Mouse (Mus musculus): ENCODE data around the gene Fbxl7.

Gene Fbxl7

DNA sequence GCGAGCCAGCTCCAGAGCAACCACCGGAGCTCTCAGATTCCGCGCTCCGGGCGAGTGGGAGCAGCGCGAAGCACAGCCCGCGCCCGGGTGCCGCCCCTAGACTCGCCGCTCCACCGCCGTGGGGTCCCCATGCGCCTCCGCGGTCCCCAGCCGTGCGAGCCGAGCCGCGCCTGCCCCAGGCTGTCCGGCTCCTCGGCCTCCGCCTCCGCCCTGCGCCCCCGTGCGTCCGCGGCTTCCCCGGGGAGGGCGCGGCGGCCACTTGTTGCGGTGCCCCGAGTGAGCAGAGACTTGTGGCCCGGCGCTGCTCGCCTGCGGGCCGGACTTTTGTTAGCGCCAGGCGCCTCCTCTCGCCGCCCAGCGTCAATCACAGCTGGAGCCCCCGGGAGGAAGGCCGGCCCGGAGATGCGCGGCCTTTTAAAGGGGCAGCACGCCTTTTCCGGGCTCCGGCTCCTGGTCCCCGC lies at the start of gene Fbxl7:
Gene Fbxl7 (minus strand): TSS at position 330 of the 461 bp plus-strand sequence.
- DNase-seq (ENCODE audit: low spot score), result no peak

DNA sequence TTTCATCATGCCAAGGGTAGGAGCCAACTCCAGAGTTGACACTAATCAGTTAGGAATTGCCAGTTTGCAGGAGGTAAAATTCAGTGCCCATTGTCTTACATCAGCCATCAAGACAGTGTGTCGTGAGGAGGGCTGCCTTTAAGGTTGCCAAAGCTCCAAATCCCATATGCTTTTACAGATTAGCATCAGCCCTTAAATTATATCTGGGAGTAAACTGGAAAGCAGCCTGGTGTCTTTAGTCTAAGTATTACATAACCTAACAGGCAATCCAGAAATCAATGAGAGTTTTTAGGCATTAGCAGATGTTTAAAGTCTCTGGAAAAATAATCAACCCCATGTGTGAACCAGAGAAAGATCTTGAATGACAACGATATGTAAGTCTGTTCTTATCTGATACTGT lies 26.6 kb upstream of the Fbxl7 start:
- DNase-seq (ENCODE audit: low spot score), result no peak

DNA sequence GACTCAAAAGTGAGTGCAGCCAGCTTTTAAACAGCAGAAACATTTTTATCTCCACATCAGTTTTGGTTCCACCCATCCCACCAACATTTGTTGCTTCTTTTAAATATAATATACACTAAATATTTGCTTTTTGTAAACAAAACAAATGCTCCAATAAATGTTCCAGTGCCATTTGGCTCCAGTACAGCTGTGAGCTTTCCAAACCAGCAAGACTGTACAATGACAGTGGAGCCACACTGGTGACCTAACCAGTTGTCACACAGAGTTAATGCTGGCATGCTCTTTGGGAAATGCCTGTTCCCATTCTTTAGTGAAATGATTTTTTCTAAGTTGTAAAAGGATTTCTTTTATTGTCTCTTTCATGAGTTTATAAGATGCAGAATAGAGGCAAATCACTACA lies 18.0 kb upstream of the Fbxl7 start:
- no peak for DNase-seq (ENCODE audit: low spot score)

DNA sequence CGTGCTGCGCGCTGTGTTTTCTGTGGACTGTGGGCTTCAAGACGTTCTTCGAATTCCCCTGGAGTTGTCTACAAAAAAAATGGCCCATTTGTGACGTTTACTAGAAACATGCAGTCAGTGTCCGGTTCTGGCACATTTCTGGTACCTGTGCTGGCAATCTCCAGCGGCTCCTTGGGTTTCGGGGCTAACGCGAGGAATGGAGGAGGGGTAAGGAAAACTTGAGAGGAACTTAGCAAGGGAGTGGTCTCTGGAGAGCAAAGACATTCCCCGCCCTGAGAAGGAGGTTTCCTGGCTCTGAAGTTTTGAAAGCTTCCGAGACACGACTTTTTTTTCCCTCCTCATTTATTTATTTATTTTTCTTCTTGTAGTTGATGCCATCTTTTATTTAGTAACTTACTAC lies 381 bp upstream of the Fbxl7 start:
- no peak for DNase-seq (ENCODE audit: low spot score)

DNA sequence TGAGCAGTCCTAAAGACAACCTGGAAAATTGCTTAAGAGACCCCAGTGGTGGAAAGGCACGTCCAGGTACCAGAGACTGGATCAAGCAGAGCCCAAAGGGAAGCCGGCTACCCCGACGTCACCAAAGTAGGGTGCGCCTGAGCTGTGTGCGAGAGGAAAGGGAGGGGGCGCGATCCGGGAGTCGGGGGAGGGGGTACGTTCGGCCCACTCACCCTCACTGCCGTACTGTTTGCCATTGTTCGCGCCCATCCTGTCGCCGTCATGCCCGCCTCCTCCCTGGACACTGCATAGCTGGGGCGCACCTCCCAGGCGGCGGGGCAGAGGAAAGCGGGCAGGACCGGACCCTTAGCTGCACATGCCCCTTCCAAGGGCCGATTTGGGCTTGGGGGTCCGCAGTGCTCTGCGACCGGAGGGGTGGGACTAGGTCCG lies 565 bp downstream of the Fbxl7 start:
- no peak for DNase-seq (ENCODE audit: low spot score)

DNA sequence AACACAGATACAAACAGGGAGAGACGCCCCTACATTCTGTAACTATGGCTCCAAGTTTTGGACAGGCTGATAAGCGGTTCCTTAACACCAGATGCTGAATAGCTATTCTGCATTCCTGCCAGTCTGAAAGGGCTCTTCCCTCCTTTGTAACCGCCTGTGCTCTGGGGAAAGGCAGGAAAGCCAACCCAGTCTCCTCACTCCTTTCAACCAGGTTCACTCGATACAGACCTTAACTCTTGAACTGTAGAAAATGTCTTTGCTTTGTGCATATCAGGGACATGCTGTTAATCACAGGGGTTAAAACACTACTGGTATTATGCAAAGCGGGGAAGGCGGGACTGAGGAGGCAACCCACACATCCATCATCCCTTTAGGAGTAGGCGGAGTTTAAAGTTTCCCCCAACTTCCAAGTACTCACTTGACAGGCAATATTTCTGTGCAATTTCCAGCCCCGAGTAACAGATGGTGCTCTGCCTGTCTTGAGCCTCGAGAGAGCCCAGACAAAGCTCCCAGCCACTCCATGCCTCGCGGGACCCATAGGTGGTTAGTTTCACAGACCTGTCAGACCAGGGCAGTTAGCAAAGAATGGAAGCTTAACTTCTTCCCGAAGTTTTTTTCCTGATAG lies 1.2 kb downstream of the Fbxl7 start:
- DNase-seq (ENCODE audit: low spot score), result no peak

DNA sequence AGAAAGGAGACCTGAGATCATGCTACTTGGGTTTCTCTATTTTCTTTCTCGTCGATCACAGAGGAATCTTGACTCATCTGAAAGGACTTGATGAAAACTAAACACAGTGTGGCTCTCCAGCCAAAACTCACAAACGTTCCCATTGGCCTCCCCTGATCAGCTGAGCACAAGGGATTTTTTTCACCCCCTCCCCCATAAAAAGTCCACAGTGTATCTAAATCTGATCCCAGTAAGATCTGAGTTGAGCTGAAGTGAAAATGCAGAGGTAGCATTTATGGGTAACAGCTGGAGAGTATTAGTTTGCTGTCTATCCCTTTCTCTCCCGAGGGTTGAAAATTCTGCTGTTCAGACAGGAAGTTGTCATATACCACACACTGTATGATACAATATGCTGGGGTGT lies 2.2 kb downstream of the Fbxl7 start:
- no peak for DNase-seq (ENCODE audit: low spot score)

DNA sequence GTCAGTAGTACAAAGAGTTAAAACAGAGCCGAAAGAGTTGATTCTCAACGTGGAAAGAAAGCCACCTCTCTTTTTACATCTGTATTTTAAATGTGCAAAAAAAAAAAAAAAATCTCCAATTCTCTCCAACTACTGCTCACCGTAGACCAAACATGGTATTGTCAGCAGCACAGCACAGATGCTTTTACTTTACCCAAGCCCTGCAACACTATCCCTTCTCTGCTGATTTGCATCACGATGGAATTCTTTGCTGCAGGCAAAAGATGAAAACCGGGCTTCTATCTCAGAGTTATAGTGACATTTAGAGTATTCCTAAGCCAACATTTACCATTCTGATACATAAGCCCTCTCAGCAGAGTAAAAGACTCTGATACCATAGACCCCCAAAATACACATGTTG lies 5.4 kb downstream of the Fbxl7 start:
- DNase-seq (ENCODE audit: low spot score), result no peak

DNA sequence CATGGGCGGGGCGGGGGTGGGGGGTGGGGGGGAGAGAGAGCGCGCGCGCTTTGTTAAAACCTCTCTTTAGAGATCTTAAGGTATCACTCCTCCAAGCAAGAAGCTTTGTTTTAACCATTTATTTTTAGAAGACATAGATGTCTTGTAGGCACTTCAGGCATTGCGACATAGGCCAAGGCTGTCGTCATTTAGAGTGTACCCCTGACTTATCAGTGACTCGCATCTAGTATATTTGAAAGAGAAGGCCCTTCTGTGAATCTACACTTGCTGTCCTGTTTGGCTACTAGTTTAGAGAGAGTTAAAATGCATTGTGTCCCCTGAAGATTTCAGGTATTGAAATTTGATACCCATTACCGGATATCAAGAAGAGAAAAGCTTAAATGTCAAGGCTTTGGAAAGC lies 7.2 kb downstream of the Fbxl7 start:
- no peak for DNase-seq (ENCODE audit: low spot score)

DNA sequence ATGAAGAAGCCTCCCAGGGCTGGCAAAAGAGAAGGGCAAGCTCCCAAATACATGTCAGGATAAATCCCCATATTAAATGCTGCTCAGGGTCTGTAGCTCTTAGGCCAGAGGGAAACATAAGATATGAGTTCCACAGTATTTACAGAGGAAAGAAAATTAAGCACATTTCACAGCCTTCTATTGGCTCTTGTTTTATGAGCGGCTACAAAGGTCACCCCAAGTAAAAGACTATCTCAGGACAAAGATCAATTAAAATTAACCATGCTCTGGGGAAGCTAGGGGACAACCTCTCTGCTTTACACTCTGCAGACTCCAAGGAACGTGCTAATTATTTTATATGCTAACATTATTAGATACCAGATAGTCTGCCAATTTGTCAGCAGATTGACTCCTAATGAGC lies 9.4 kb downstream of the Fbxl7 start:
- no peak for DNase-seq (ENCODE audit: low spot score)

DNA sequence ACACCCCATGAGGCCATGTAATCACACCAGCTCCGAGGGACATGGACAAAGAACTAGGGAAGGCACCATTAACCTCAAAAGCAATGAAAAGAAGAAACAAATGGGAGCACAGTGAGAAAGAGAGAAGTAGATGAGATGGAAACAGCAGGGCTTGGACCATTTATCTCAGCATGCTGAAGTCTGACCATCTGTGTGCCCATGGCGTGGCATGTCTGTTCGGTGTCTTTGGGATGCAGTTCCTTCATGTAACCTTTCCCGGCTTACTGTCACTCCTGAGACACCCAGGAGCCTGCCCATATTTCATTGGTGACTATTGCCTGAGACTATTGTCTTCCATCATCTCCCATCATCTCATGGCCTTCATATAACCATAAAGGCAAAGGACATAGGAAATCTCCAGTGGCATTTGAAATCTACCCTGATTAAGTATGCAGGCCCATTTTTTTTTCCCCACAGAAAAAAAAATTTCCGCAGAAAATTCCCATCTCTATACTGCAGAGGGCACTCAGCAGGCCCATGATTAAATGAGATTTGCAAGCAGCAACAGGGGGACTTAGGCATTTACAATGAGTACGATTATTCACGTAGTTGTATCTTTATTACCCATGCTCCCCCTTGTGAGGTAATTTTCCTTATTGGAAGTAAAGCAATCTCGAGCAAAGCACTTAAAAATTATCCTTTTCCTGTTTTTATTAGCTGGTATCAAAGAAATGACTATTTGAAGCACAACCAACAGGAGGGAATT lies 15.0 kb downstream of the Fbxl7 start:
- DNase-seq (ENCODE audit: low spot score), result no peak

DNA sequence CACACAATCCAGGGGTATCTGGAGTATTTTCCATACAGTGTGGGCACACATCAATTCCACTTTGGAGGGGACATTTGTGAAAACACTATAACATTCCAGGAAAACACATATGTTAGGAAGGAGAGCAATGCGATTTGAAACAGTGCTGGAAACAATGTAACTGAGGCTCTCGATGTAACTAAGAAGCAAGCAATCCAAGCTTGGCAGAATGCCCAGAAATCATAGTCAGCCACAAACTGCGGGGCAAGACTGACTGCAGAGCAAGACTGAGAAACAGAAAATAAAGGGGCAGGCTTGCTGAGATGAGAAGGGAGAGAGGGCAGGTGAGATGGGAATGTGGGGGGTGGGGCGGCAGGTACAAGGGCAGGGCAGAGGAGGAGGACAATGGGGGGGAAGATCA lies 19.7 kb downstream of the Fbxl7 start:
- DNase-seq (ENCODE audit: low spot score), result no peak

DNA sequence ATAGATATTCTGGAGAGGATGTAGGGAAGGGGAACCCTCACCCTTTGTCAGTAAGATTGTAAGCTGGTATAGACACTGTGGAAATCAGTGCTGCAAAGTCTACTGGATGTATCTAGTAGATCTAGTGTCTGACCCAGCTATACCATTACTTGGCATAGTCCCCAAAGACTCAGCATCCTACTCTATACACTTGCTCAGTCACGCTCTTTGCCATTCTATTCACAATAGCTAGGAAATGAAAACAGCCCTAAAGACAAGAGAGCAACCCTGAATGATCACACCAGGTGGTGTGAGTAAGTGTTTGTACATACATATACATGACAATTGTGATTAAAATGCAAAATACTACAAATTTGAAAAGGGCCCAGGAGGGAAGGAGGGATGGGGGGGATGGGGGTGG lies 23.1 kb downstream of the Fbxl7 start:
- no peak for DNase-seq (ENCODE audit: low spot score)

DNA sequence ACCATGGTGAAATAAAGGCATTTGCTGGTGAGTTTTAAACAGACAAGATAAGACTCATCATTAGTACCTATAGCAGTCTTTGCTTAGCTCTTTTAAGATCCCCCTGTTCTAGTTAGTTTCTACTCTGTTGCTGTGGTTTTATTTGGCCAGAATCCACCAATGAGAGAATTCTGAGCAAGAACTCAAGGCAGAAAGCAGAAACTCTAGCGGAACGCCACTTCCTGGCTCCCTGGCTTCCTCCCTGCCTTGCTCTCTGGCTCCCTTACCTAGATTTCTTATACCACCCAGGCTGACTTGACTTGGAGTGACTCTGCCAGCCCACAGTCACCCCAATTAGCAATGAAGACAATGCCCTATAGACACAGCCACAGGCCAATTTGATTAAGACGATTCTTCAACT lies 26.2 kb downstream of the Fbxl7 start:
- DNase-seq (ENCODE audit: low spot score), result no peak

DNA sequence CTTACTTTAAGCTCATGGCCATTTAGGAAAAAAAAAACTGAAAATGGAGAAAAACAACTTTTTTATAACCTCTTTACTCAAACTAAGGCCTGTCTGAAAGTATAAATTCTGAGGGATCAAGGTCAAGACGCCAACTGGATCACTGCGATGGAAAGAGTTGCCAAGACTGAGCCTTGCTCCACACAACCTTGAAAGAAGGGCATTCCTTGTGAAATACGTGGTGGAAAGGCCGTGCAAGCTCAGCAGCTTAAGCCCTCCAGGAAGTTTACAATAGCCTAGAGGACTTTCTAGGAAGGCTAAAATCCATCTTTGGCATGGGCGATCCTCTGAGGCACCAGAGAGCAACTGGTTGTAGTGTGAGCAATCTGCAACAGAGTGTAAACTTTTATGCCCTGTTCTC lies 27.9 kb downstream of the Fbxl7 start:
- DNase-seq (ENCODE audit: low spot score), result no peak

DNA sequence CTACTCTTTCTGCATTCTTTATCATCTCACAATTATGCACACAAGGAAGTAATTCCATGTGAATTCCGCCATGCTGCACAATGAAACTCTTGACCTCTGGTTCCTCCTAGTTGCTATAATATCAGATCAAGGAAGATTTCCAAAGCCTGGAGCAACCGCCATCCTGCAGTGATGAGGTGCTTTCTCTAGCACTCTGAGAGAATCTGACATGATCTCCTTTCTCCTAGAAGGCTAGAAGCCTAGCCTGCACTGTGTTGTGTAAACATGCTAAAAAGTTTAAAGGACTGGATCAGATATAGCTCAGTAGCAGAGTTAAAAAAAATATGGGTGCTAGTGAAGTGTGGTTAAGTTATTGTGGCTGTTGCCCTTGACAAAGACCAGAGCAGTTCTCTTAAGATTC lies 33.2 kb downstream of the Fbxl7 start:
- no peak for DNase-seq (ENCODE audit: low spot score)

DNA sequence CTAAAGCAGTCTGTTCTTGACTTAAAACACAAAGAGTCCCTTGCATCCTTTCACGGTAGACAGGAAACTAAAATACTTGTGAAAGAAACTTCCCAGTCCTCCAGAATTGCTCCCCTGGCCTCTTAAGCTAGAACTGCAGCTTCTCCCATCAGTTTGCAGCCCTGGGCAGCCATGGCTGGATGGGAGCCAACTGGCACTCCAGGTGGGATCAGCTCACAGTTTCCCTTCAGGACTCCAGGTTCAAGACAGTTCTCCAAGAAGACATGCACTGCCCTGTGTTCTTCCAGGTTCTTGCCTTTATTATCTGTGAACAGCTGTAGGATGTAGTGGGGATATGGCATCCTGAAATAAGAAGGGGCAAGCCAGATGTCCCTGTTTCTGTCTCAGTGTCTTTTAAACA lies 45.8 kb downstream of the Fbxl7 start:
- no peak for DNase-seq (ENCODE audit: low spot score)

DNA sequence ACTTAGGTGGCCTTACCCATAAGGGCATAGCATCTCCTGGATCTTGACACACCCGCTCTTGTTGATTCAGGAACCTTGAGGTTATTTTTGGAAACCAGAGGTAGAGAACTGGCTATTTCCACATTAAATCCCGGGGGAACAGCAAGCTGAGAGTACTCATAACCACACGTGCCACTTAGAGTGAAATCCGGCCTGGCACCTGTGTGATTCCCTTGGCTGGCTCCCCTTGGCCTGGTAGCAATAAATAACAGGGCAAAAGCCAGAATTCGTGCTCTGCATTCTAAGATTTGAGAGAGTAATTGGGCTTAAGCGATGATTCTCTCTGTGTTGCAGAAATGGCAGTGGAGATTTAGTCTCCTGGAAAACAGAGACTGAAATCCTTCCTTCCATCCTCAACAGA lies 53.2 kb downstream of the Fbxl7 start:
- no peak for DNase-seq (ENCODE audit: low spot score)

DNA sequence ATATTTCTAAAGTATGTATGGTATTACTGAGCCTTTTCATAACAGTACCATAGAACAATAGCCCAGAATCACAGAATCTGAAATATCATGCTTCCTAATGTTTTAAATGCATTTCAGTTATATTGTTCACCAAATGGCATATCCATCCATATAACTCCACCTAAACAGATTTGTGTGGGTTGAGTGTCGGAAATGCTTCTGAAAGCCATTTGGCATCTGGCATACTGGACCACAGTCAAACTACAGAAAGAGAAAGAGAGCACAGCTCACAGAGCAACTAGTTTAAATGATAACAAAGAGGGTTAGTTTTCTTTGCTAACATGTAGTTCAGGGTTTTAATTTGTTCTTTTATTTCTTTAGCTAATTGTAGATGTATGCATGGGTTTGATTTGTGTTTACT lies 57.0 kb downstream of the Fbxl7 start:
- DNase-seq (ENCODE audit: low spot score), result no peak

DNA sequence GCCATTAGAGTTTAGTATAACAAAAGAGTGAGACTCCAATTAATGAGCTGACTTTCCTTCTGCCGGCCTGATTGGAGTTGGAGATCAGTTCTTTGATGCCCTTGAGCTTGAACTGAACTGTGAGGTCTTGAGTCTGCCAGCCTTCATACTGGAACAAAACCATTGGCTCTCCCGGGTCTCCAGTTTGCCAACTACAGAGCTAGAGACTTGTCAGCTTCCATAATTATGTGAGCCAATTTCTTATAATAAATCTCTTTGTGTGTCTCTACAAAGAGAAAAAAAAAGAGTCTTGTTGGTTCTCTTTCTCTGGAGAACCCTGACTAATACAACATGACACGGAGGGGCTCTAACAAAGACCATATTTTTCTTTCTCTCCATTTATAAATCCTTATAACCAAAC lies 58.2 kb downstream of the Fbxl7 start:
- no peak for DNase-seq (ENCODE audit: low spot score)

DNA sequence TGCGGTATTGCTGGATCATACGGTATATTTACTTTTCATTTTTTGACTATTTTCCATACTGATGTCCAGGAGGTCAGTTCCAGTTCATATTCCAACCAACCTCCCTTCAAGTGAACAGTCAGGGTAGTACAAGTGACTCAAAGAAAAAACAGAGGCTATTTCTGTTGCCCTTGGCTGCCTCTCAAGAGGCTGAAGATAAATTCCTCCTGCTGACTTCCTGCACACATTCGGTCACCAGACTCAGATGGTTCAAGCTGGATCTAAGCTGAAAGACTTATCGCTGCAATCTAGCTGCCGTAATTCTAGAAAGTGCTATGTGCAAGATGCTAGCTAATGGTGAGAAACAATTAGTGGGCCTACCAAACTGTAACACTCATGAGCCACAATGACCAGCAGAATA lies 61.0 kb downstream of the Fbxl7 start:
- DNase-seq (ENCODE audit: low spot score), result no peak

DNA sequence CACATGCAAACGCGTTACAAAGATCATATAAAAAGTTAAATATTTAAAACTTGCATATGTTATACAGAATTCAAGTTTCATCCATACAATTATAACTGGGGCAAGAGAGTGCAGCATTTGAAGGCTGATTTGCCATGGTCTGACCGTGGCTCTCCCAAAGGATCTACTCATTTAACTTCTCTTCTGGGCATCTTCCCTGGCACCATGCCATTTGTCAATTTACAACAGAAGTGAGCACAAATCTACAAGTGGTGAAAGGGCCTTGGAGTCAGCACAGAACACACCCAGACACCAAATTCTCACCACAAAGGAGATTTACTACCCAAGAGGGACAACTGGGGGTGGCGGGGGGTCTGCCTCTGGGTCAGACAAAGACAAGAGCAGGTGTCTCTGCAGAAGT lies 64.2 kb downstream of the Fbxl7 start:
- no peak for DNase-seq (ENCODE audit: low spot score)

DNA sequence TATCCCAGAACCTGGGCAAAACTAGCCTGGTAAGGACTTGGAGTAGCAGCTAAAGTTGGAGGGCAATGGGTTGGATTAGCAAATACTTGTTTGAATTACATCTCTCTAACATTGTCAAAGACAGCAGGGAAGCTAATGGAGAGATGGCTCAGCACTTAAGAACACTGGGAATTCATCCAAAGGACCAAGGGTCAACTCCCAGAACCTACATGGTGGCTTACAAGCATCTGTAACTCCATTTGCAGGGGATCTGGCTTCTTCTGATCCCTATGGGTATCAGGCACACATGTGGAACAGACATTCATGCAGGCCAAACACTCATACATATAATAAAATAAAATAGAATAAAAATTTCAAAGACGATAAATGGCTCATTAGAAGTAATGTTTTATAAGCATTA lies 78.4 kb downstream of the Fbxl7 start:
- no peak for DNase-seq (ENCODE audit: low spot score)

DNA sequence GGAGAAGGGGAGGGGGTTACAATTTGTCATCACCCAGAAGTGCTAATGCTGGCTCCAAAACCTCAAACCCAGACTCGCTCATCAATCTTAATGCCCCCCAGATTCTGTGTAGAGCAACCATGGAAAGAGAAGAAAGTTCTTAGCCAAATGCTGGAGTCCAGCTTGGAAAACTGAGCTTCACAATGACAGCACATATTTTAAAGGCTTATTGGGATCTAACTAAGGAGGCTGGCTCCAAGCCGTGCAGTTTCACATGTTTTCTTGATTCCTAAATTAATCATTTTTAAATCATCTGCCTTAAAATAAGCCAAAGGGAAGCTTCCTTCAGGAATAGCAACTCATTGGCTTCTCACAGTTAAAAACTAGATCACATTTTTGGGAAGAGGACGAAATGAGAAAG lies 82.5 kb downstream of the Fbxl7 start:
- no peak for DNase-seq (ENCODE audit: low spot score)
